Mouse (Mus musculus): Measurements from ENCODE around the gene Zyx.

The Zyx gene

GRCm38 (mm10) chr6:42350968-42351775 lies 1.7 kb downstream of the Zyx start:
- DNase-seq = peak; percentile 23

GRCm38 (mm10) chr6:42351776-42352485 lies 2.5 kb downstream of the Zyx start:
- no peak for DNase-seq

GRCm38 (mm10) chr6:42352486-42352846 lies 3.0 kb downstream of the Zyx start:
- no peak for DNase-seq

GRCm38 (mm10) chr6:42353180-42353579 lies 3.8 kb downstream of the Zyx start:
- no peak for DNase-seq

GRCm38 (mm10) chr6:42354076-42355019 lies 4.9 kb downstream of the Zyx start:
- peak; percentile 28 for DNase-seq

GRCm38 (mm10) chr6:42355366-42355765 lies 5.9 kb downstream of the Zyx start:
- no peak for DNase-seq

- DNase-seq = no peak
Observed at GRCm38 (mm10) chr6:42355794-42356600, 6.6 kb downstream of the Zyx start.

- no peak for DNase-seq
Observed at GRCm38 (mm10) chr6:42356913-42357312, 7.5 kb downstream of the Zyx start.

- no peak for DNase-seq
Observed at GRCm38 (mm10) chr6:42357901-42358300, 8.5 kb downstream of the Zyx start.

GRCm38 (mm10) chr6:42358901-42359300 lies 9.5 kb downstream of the Zyx start:
- no peak for DNase-seq

GRCm38 (mm10) chr6:42359364-42360147 lies 10.1 kb downstream of the Zyx start:
- no peak for DNase-seq

GRCm38 (mm10) chr6:42360231-42360840 lies 10.9 kb downstream of the Zyx start:
- no peak for DNase-seq

GRCm38 (mm10) chr6:42361041-42361895 lies 11.8 kb downstream of the Zyx start:
- no peak for DNase-seq

- DNase-seq = no peak
Observed at GRCm38 (mm10) chr6:42362074-42362473, 12.6 kb downstream of the Zyx start.

GRCm38 (mm10) chr6:42362497-42362896 lies 13.1 kb downstream of the Zyx start:
- no peak for DNase-seq

GRCm38 (mm10) chr6:42362974-42363373 lies 13.5 kb downstream of the Zyx start:
- no peak for DNase-seq

- no peak for DNase-seq
Observed at GRCm38 (mm10) chr6:42364066-42364465, 14.6 kb downstream of the Zyx start.

- DNase-seq = no peak
Observed at GRCm38 (mm10) chr6:42364607-42365006, 15.2 kb downstream of the Zyx start.

GRCm38 (mm10) chr6:42365215-42365614 lies 15.8 kb downstream of the Zyx start:
- no peak for DNase-seq

GRCm38 (mm10) chr6:42369870-42370269 lies 20.4 kb downstream of the Zyx start:
- DNase-seq = no peak

Measured in thymus, postnatal 14 days (tissue).